Mouse (Mus musculus): ENCODE measurements around the gene Sult1c2. TPM values are rescaled to one million over a fixed set of nuclear protein-coding genes. Genes with fewer than 3 reads are reported as not detected.
"Not testable (repeated sequence)": the region's sequence is repeated elsewhere in the genome, so short reads cannot be mapped to it uniquely, and the experiment has no call there.

Gene Sult1c2
- polyA plus RNA-seq, 1 experiment = not detected

GRCm38 (mm10) chr17:53833366-53833765, 12.8 kb downstream of the Sult1c2 start:
- H3K27ac ChIP-seq (ENCODE audit: control insufficient read depth, insufficient read depth, low read depth, low read length, poor library complexity) = no peak overlapping the region
- 49% methylated on average over 3 of the region's 3 CpGs for WGBS
- TF ChIP-seq POLR2A (IDR thresholded peaks at IDR 0.05; ENCODE audit: borderline replicate concordance, control insufficient read depth, low read depth, low read length) = no peak
- no peak for TF ChIP-seq CTCF (IDR thresholded peaks at IDR 0.05; ENCODE audit: control insufficient read depth, insufficient read depth, low read length)
- no peaks in the 10 kb centered on the region for H3K4me1 ChIP-seq (ENCODE audit: control insufficient read depth, insufficient read depth, low read length)
- no peak overlapping the region for H3K4me3 ChIP-seq (replicated peaks; ENCODE audit: control insufficient read depth, low read depth, low read length)

- H3K4me3 ChIP-seq (replicated peaks; ENCODE audit: control insufficient read depth, low read depth, low read length); H3K4me1 ChIP-seq (ENCODE audit: control insufficient read depth, insufficient read depth, low read length); H3K27ac ChIP-seq (ENCODE audit: control insufficient read depth, insufficient read depth, low read depth, low read length, poor library complexity): not testable (repeated sequence)
- WGBS = 79% methylated on average over 16 of the region's 16 CpGs
Measured at GRCm38 (mm10) chr17:53803974-53804373, 42.2 kb downstream of the Sult1c2 start.

- TF ChIP-seq CTCF (IDR thresholded peaks at IDR 0.05; ENCODE audit: control insufficient read depth, insufficient read depth, low read length) (no peak), POLR2A (IDR thresholded peaks at IDR 0.05; ENCODE audit: borderline replicate concordance, control insufficient read depth, low read depth, low read length) (no peak)
- 69% methylated on average over 1 of the region's 1 CpGs for WGBS
Measured at GRCm38 (mm10) chr17:53783381-53783780, 62.8 kb downstream of the Sult1c2 start.

More at GRCm38 (mm10) chr17:53783381-53783780, 62.8 kb downstream of the Sult1c2 start:
- Histone ChIP-seq H3K4me3 (replicated peaks; ENCODE audit: control insufficient read depth, low read depth, low read length) (no peak overlapping the region), H3K27ac (ENCODE audit: control insufficient read depth, insufficient read depth, low read depth, low read length, poor library complexity) (no peak overlapping the region), H3K4me1 (ENCODE audit: control insufficient read depth, insufficient read depth, low read length) (no peaks in the 10 kb centered on the region)

Other genes starting within 250 kb of the Sult1c2 start
- gene Sgo1, start 157.0 kb downstream of the Sult1c2 start, polyA plus RNA-seq (2011; ENCODE audit: insufficient read depth, insufficient read length, low replicate concordance, missing spikeins) = 32.1 and 36.6 TPM in 2 replicates
- gene Sult1c1, start 144.3 kb upstream of the Sult1c2 start, polyA plus RNA-seq (2011; ENCODE audit: insufficient read depth, insufficient read length, low replicate concordance, missing spikeins) = not detected in 2 replicates